Mouse (Mus musculus) liver, embryonic 11.5 days (tissue): ENCODE measurements around the gene St3gal5. TPM values are rescaled to one million over a fixed set of nuclear protein-coding genes. Genes with fewer than 3 reads are reported as not detected.
"Not testable (repeated sequence)": the region's sequence is repeated elsewhere in the genome, so short reads cannot be mapped to it uniquely, and the experiment has no call there.

Experiments
- ATAC-seq: fragments of 200-750 bp; cut with Nextera tagmentation; replicated peaks from 2 replicates; pipeline ENCODE4 v1.8.0; 2017; ENCODE audit warnings: moderate number of reproducible peaks, mild to moderate bottlenecking, moderate TSS enrichment, moderate library complexity; ENCODE audit not compliant: low FRiP score
- DNase-seq: peaks from one replicate; pipeline ENCODE4 v3.0.0-alpha.2; 2017; ENCODE audit warnings: low spot score
- H3K27ac ChIP-seq: fragments of 300-500 bp; sonication (generic); 2 replicates; pipeline ENCODE4 v1.5.1; 2014; ENCODE audit warnings: mild to moderate bottlenecking, low read depth, low read length, control low read depth
- H3K27me3 ChIP-seq: fragments of 300-500 bp; sonication (generic); replicated peaks from 2 replicates; pipeline ENCODE4 v1.6.1; 2014; ENCODE audit warnings: low read length, mixed read lengths; ENCODE audit not compliant: control insufficient read depth, insufficient read depth
- H3K36me3 ChIP-seq: fragments of 300-500 bp; sonication (generic); 2 replicates; pipeline ENCODE4 v1.6.1; 2014; ENCODE audit warnings: mild to moderate bottlenecking, low read length, moderate library complexity, mixed read lengths; ENCODE audit not compliant: control insufficient read depth, insufficient read depth
- H3K4me1 ChIP-seq: fragments of 300-500 bp; sonication (generic); replicated peaks from 2 replicates; pipeline ENCODE4 v1.6.1; 2014; ENCODE audit warnings: low read length, mixed read lengths; ENCODE audit not compliant: control insufficient read depth, insufficient read depth
- H3K4me2 ChIP-seq: fragments of 300-500 bp; sonication (generic); 2 replicates; pipeline ENCODE4 v1.6.1; 2014; ENCODE audit warnings: mild to moderate bottlenecking, control low read depth, moderate library complexity
- H3K4me3 ChIP-seq: fragments of 300-500 bp; sonication (generic); 2 replicates; pipeline ENCODE4 v1.5.1; 2014; ENCODE audit warnings: low read depth, low read length, control low read depth
- H3K9ac ChIP-seq: fragments of 300-500 bp; sonication (generic); 2 replicates; pipeline ENCODE4 v1.6.1; 2014; ENCODE audit warnings: low read depth, low read length, control low read depth
- H3K9me3 ChIP-seq: fragments of 300-500 bp; sonication (generic); 2 replicates; pipeline ENCODE4 v1.6.1; 2016; ENCODE audit warnings: low read length, inconsistent platforms, mixed read lengths; ENCODE audit not compliant: control insufficient read depth
- WGBS: fragments of 180-500 bp; shearing (Covaris S2); extraction: QIAGEN DNeasy Blood & Tissue Kit; methylation state at CpG from one replicate; pipeline ENCODE4 v1.1.7; 2014; 5-methylcytosine and 5-hydroxymethylcytosine counted together
- polyA plus RNA-seq: library from polyadenylated mRNA; unstranded; fragments of >200 nt; fragmentation: Nextera tagmentation; extraction: Ambion mirVana; gene quantifications from 2 replicates; pipeline ENCODE4 v1.2.1, GENCODE M21; 2014

St3gal5 gene
- polyA plus RNA-seq, 1 experiment from 2014 or later, result 109 TPM

GRCm38 (mm10) chr6:72142561-72142960, 45.2 kb downstream of the St3gal5 start:
- 88% methylated on average over 4 of the region's 4 CpGs for WGBS
- H3K9ac ChIP-seq, result no peak overlapping the region
- H3K27me3 ChIP-seq, result no peaks in the 10 kb centered on the region
- H3K4me3 ChIP-seq, result no peak overlapping the region
- ATAC-seq, result no peak
- H3K36me3 ChIP-seq, result peaks cover 33% of the 10 kb centered on the region
- no peak overlapping the region for H3K4me2 ChIP-seq
- H3K9me3 ChIP-seq, result no peaks in the 10 kb centered on the region
- DNase-seq, result no peak
- no peak overlapping the region for H3K27ac ChIP-seq
- H3K4me1 ChIP-seq, result peaks cover 7% of the 10 kb centered on the region

GRCm38 (mm10) chr6:72144353-72144752, 47.0 kb downstream of the St3gal5 start:
- Histone ChIP-seq H3K4me1 (peaks cover 7% of the 10 kb centered on the region), H3K36me3 (peaks cover 43% of the 10 kb centered on the region), H3K4me2 (no peak overlapping the region), H3K9ac (no peak overlapping the region), H3K27ac (no peak overlapping the region), H3K9me3 (peaks cover under 1% of the 10 kb centered on the region; the same call in 1 of the 2 replicates), H3K4me3 (no peak overlapping the region), H3K27me3 (no peaks in the 10 kb centered on the region)
- ATAC-seq (no peak), DNase-seq (no peak)
- 86% methylated on average over 7 of the region's 7 CpGs for WGBS

GRCm38 (mm10) chr6:72146803-72147202, 49.4 kb downstream of the St3gal5 start:
- H3K4me1 ChIP-seq, result no peaks in the 10 kb centered on the region
- peaks cover 48% of the 10 kb centered on the region for H3K36me3 ChIP-seq
- peaks cover 6% of the 10 kb centered on the region for H3K9me3 ChIP-seq
- 94% methylated on average over 14 of the region's 14 CpGs for WGBS
- H3K9ac ChIP-seq, result no peak overlapping the region
- H3K4me2 ChIP-seq, result no peak overlapping the region
- H3K4me3 ChIP-seq, result no peak overlapping the region
- no peaks in the 10 kb centered on the region for H3K27me3 ChIP-seq
- no peak for DNase-seq
- no peak overlapping the region for H3K27ac ChIP-seq
- ATAC-seq, result no peak

DNA sequence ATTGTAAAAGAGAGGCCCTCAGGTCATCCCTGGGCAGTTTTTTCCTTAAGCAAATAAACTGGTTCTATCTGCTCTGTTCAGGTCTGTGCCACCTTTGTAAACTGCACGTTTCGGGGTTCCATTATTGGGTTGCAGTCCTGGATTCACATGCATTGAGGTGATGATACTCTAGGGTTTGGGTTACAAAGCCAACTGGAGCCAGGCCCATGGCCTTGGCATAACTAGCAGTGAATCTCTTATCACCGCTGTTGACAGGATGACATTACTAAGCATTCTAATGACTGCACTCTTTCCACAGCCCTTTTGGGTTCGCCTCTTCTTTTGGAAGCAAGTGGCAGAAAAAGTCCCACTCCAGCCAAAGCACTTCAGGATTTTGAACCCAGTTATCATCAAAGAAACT, 51.3 kb downstream of the St3gal5 start:
- peaks cover 6% of the 10 kb centered on the region for H3K9me3 ChIP-seq
- H3K36me3 ChIP-seq, result peaks cover 44% of the 10 kb centered on the region
- ATAC-seq (no peak), DNase-seq (no peak)
- no peak overlapping the region for H3K4me2 ChIP-seq
- H3K27me3 ChIP-seq, result no peaks in the 10 kb centered on the region
- H3K27ac ChIP-seq, result no peak overlapping the region
- H3K9ac ChIP-seq, result no peak overlapping the region
- WGBS, result 88% methylated on average over 4 of the region's 4 CpGs
- H3K4me1 ChIP-seq, result no peaks in the 10 kb centered on the region
- no peak overlapping the region for H3K4me3 ChIP-seq

DNA sequence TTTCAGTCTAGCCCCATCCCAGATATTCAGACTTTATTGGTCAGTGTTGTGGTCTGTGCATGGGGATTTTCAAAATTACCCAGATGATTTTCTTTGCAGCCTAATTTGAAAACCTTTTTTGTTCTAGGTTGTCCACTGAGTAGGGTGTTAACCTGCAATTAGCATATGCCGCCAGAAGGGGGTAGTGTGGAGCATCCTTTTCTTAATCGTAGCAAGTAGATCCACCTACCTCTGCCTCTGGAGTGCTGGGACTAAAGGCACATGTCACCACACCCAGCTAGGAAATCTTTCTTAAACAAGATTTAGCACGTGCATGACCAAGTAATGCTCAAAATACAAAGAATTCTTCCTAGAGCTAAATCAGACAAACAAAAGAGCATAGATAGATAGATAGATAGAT, 52.4 kb downstream of the St3gal5 start:
- no peak overlapping the region for H3K27ac ChIP-seq
- H3K36me3 ChIP-seq, result peaks cover 39% of the 10 kb centered on the region
- H3K9me3 ChIP-seq, result peaks cover 6% of the 10 kb centered on the region
- H3K27me3 ChIP-seq, result no peaks in the 10 kb centered on the region
- WGBS, result 85% methylated on average over 3 of the region's 3 CpGs
- no peak overlapping the region for H3K4me2 ChIP-seq
- ATAC-seq (no peak), DNase-seq (no peak)
- H3K9ac ChIP-seq, result no peak overlapping the region
- no peaks in the 10 kb centered on the region for H3K4me1 ChIP-seq
- no peak overlapping the region for H3K4me3 ChIP-seq

DNA sequence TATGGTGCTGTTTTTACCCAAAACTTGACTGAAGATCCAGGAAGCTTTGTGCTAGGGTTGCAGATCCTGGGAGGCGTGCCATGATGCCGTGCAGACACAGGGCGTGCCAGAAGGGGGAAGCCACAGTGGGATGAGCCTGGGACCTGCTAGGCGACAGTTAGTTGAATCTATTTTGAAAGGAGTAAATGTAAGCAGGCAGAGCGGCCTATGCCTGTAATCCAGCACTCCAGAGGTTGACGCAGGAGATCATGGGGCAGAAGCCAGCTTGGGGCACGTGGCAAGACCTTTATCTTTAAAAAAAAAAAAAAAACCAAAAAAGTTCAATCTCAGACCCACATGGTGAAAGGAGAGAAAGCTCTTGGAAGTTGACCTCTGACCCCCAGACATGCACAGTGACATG, 55.3 kb downstream of the St3gal5 start:
- peaks cover 35% of the 10 kb centered on the region for H3K36me3 ChIP-seq
- no peak for DNase-seq
- no peak overlapping the region for H3K4me2 ChIP-seq
- no peak overlapping the region for H3K27ac ChIP-seq
- H3K4me1 ChIP-seq, result no peaks in the 10 kb centered on the region
- no peak overlapping the region for H3K9ac ChIP-seq
- ATAC-seq, result no peak
- no peaks in the 10 kb centered on the region for H3K27me3 ChIP-seq
- no peak overlapping the region for H3K4me3 ChIP-seq
- WGBS, result 83% methylated on average over 7 of the region's 7 CpGs
- H3K9me3 ChIP-seq, result peaks cover 6% of the 10 kb centered on the region

DNA sequence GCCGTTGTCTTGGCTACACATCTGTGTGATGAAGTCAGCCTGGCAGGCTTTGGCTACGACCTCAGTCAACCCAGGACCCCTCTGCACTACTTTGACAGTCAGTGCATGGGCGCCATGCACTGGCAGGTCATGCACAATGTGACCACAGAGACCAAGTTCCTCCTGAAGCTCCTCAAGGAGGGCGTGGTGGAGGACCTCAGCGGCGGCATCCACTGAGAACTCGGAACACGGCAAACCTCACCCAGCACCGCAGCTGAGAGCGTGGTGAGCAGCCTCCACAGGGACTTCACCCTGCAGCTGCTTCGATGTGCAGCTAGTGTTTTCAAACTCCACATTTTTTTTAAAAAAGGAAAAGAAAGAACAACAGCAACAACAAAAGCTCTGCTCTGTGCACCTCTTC, 56.1 kb downstream of the St3gal5 start:
- H3K36me3 ChIP-seq, result peaks cover 34% of the 10 kb centered on the region
- ATAC-seq (no peak), DNase-seq (no peak)
- H3K4me1 ChIP-seq, result no peaks in the 10 kb centered on the region
- no peak overlapping the region for H3K27ac ChIP-seq
- no peak overlapping the region for H3K9ac ChIP-seq
- H3K9me3 ChIP-seq, result peaks cover 6% of the 10 kb centered on the region
- no peaks in the 10 kb centered on the region for H3K27me3 ChIP-seq
- H3K4me3 ChIP-seq, result no peak overlapping the region
- 76% methylated on average over 11 of the region's 11 CpGs for WGBS
- H3K4me2 ChIP-seq, result no peak overlapping the region

GRCm38 (mm10) chr6:72154008-72154407, 56.6 kb downstream of the St3gal5 start:
- H3K27me3 ChIP-seq, H3K4me1 ChIP-seq, ATAC-seq, H3K9ac ChIP-seq, DNase-seq, H3K27ac ChIP-seq, H3K9me3 ChIP-seq, H3K4me3 ChIP-seq, H3K4me2 ChIP-seq: not testable (repeated sequence)
- H3K36me3 ChIP-seq, result peaks cover 28% of the 10 kb centered on the region
- WGBS, result 81% methylated on average over 4 of the region's 5 CpGs

GRCm38 (mm10) chr6:72154938-72155531, 57.6 kb downstream of the St3gal5 start:
- H3K27me3 ChIP-seq, result no peaks in the 10 kb centered on the region
- 89% methylated on average over 7 of the region's 7 CpGs for WGBS
- peaks cover 18% of the 10 kb centered on the region for H3K36me3 ChIP-seq
- ATAC-seq (no peak), DNase-seq (no peak)
- no peaks in the 10 kb centered on the region; the same call in 1 of the 2 replicates for H3K9me3 ChIP-seq
- no peak overlapping the region for H3K4me3 ChIP-seq
- H3K27ac ChIP-seq, result no peak overlapping the region
- H3K4me2 ChIP-seq, result no peak overlapping the region
- no peaks in the 10 kb centered on the region for H3K4me1 ChIP-seq
- H3K9ac ChIP-seq, result no peak overlapping the region
